Mouse (Mus musculus) layer of hippocampus, adult 18-20 months (tissue): ENCODE results near the gene Olfr1480. TPM values are rescaled to one million over a fixed set of nuclear protein-coding genes. Genes with fewer than 3 reads are reported as not detected.

Source experiments
- DNase-seq, 2 experiments: peaks; one replicate each; pipeline ENCODE4 v3.0.0; 2022; ENCODE audit warnings: low spot score in 2 of 2
- long read RNA-seq: library from polyadenylated mRNA; stranded (forward); transcript quantifications from one replicate; pipeline ENCODE4 v2.0.0, GENCODE M21; 2021
- total RNA-seq, 2 experiments: library from RNA; stranded (reverse); gene quantifications; 2 replicates each; pipeline ENCODE4 v1.2.3; 2021

Olfr1480 gene
- total RNA-seq: not detected
- long read RNA-seq: 0 reads

- no peak for DNase-seq
These were observed at the start of gene Olfr1480 for GRCm38 (mm10) chr19:13527613-13528012. TSS of gene Olfr1480 (plus strand) at chr19:13527913.

- DNase-seq: no peak
These were observed 47.6 kb upstream of the Olfr1480 start, which contains the start of gene Olfr1475 for GRCm38 (mm10) chr19:13480096-13480495. TSS of gene Olfr1475 (minus strand) at chr19:13480196.

GRCm38 (mm10) chr19:13500246-13500645, 27.5 kb upstream of the Olfr1480 start, which contains the start of gene Olfr1477:
TSS of gene Olfr1477 (plus strand) at chr19:13500546.
- no peak for DNase-seq

Other genes starting within 250 kb of the Olfr1480 start
- gene Olfr1465, start 212.4 kb upstream of the Olfr1480 start, total RNA-seq: not detected
- not detected for gene Olfr1466, start 189.1 kb upstream of the Olfr1480 start, total RNA-seq
- not detected for gene Olfr1467, start 165.7 kb upstream of the Olfr1480 start, total RNA-seq
- gene Olfr1469, start 120.1 kb upstream of the Olfr1480 start, total RNA-seq: not detected
- gene Olfr1471, start 84.5 kb upstream of the Olfr1480 start, total RNA-seq: not detected
- gene Olfr1472, start 71.8 kb upstream of the Olfr1480 start, total RNA-seq: not detected
- gene Olfr1474, start 58.3 kb upstream of the Olfr1480 start, total RNA-seq: not detected
- not detected for gene Olfr1475, start 47.7 kb upstream of the Olfr1480 start, total RNA-seq
- gene Olfr1477, start 27.4 kb upstream of the Olfr1480 start, total RNA-seq: not detected
- not detected for gene Olfr1484, start 55.6 kb downstream of the Olfr1480 start, total RNA-seq
- not detected for gene Olfr1487, start 89.5 kb downstream of the Olfr1480 start, total RNA-seq
- gene Olfr1489, start 103.7 kb downstream of the Olfr1480 start, total RNA-seq: not detected
- gene Olfr1490, start 123.2 kb downstream of the Olfr1480 start, total RNA-seq: not detected
- gene Olfr1491, start 169.4 kb downstream of the Olfr1480 start, total RNA-seq: not detected
- not detected for gene Olfr1493-ps1, start 195.4 kb downstream of the Olfr1480 start, total RNA-seq
- gene Olfr1494, start 211.8 kb downstream of the Olfr1480 start, total RNA-seq: not detected
- not detected for gene Olfr1495, start 236.7 kb downstream of the Olfr1480 start, total RNA-seq
- gene Olfr1496, start 250.0 kb downstream of the Olfr1480 start, total RNA-seq: not detected